Mouse (Mus musculus) lung, embryonic 16.5 days (tissue): Measurements from ENCODE around the gene Myod1. TPM values are rescaled to one million over a fixed set of nuclear protein-coding genes. Genes with fewer than 3 reads are reported as not detected.

ENCODE experiments used
- ATAC-seq: fragments of 200-750 bp; cut with Nextera tagmentation; 2 replicates; pipeline ENCODE4 v1.8.0; 2017; ENCODE audit warnings: low read depth, mild to moderate bottlenecking, moderate library complexity
- H3K27ac ChIP-seq: fragments of 300-500 bp; sonication (generic); 2 replicates; pipeline ENCODE4 v1.5.1; 2014; ENCODE audit warnings: mild to moderate bottlenecking, control low read depth, low read length
- H3K27me3 ChIP-seq: fragments of 300-500 bp; sonication (generic); 2 replicates; pipeline ENCODE4 v1.6.1; 2014; ENCODE audit warnings: low read depth, low read length, mixed read lengths; ENCODE audit not compliant: control insufficient read depth, insufficient read depth
- H3K36me3 ChIP-seq: fragments of 300-500 bp; sonication (generic); 2 replicates; pipeline ENCODE4 v1.6.1; 2014; ENCODE audit warnings: low read length; ENCODE audit not compliant: control insufficient read depth, insufficient read depth
- H3K4me1 ChIP-seq: fragments of 300-500 bp; sonication (generic); replicated peaks from 2 replicates; pipeline ENCODE4 v1.6.1; 2014; ENCODE audit warnings: low read length, mixed read lengths; ENCODE audit not compliant: control insufficient read depth, insufficient read depth
- H3K4me2 ChIP-seq: fragments of 300-500 bp; sonication (generic); 2 replicates; pipeline ENCODE4 v1.6.1; 2014; ENCODE audit warnings: low read depth, low read length, control low read depth
- H3K4me3 ChIP-seq: fragments of 300-500 bp; sonication (generic); 2 replicates; pipeline ENCODE4 v1.5.1; 2014; ENCODE audit warnings: mild to moderate bottlenecking, low read length, control low read depth
- H3K9ac ChIP-seq: fragments of 300-500 bp; sonication (generic); 2 replicates; pipeline ENCODE4 v1.6.1; 2014; ENCODE audit warnings: low read length, control low read depth
- H3K9me3 ChIP-seq: fragments of 300-500 bp; sonication (generic); 2 replicates; pipeline ENCODE4 v1.6.1; 2016; ENCODE audit warnings: low read length; ENCODE audit not compliant: control insufficient read depth
- WGBS: fragments of 180-500 bp; shearing (Covaris S2); extraction: QIAGEN DNeasy Blood & Tissue Kit; methylation state at CpG from one replicate; pipeline ENCODE4 v1.1.7; 2014; 5-methylcytosine and 5-hydroxymethylcytosine counted together
- polyA plus RNA-seq: library from polyadenylated mRNA; unstranded; fragments of >200 nt; fragmentation: Nextera tagmentation; extraction: Ambion mirVana; gene quantifications from 2 replicates; pipeline ENCODE4 v1.2.1, GENCODE M21; 2015

The Myod1 gene
- polyA plus RNA-seq, result 0.65 and 1.1 TPM in 2 replicates

GRCm38 (mm10) chr7:46376172-46377007 is at the start of gene Myod1:
TSS of gene Myod1 (plus strand) at chr7:46376474.
- H3K27ac ChIP-seq, result no peak within 1 kb of the TSS
- no peaks in the 10 kb centered on the region for H3K4me1 ChIP-seq
- H3K9ac ChIP-seq, result no peak within 1 kb of the TSS
- H3K36me3 ChIP-seq, result no peaks in the 10 kb centered on the region
- ATAC-seq, result no peak
- no peak within 1 kb of the TSS for H3K4me3 ChIP-seq
- H3K27me3 ChIP-seq, result peaks cover 58% of the 10 kb centered on the region
- H3K4me2 ChIP-seq, result no peak within 1 kb of the TSS
- no peaks in the 10 kb centered on the region for H3K9me3 ChIP-seq
- WGBS, result 5% methylated on average over 44 of the region's 44 CpGs

- no peak overlapping the region for H3K27ac ChIP-seq
- 46% methylated on average over 4 of the region's 4 CpGs for WGBS
- H3K27me3 ChIP-seq, result no peaks in the 10 kb centered on the region
- H3K4me2 ChIP-seq, result no peak overlapping the region
- H3K4me1 ChIP-seq, result no peaks in the 10 kb centered on the region
- no peak for ATAC-seq
- H3K9ac ChIP-seq, result no peak overlapping the region
- H3K4me3 ChIP-seq, result no peak overlapping the region
- H3K9me3 ChIP-seq, result no peaks in the 10 kb centered on the region
- no peaks in the 10 kb centered on the region for H3K36me3 ChIP-seq
These were observed 48.4 kb upstream of the Myod1 start for GRCm38 (mm10) chr7:46327896-46328295.

- H3K27me3 ChIP-seq, result no peaks in the 10 kb centered on the region
- no peak for ATAC-seq
- H3K4me3 ChIP-seq, result no peak overlapping the region
- H3K4me2 ChIP-seq, result no peak overlapping the region
- H3K4me1 ChIP-seq, result no peaks in the 10 kb centered on the region
- WGBS, result 84% methylated on average over 9 of the region's 9 CpGs
- no peaks in the 10 kb centered on the region for H3K36me3 ChIP-seq
- no peak overlapping the region for H3K27ac ChIP-seq
- H3K9ac ChIP-seq, result no peak overlapping the region
- no peaks in the 10 kb centered on the region for H3K9me3 ChIP-seq
These were observed 38.9 kb upstream of the Myod1 start for GRCm38 (mm10) chr7:46337397-46337796.

GRCm38 (mm10) chr7:46339818-46340217 is 36.5 kb upstream of the Myod1 start:
- WGBS, result 31% methylated on average over 3 of the region's 3 CpGs
- Histone ChIP-seq H3K4me2 (no peak overlapping the region), H3K36me3 (no peaks in the 10 kb centered on the region), H3K27me3 (no peaks in the 10 kb centered on the region), H3K9me3 (no peaks in the 10 kb centered on the region), H3K4me3 (no peak overlapping the region), H3K4me1 (no peaks in the 10 kb centered on the region), H3K27ac (no peak overlapping the region), H3K9ac (no peak overlapping the region)
- no peak for ATAC-seq

DNA sequence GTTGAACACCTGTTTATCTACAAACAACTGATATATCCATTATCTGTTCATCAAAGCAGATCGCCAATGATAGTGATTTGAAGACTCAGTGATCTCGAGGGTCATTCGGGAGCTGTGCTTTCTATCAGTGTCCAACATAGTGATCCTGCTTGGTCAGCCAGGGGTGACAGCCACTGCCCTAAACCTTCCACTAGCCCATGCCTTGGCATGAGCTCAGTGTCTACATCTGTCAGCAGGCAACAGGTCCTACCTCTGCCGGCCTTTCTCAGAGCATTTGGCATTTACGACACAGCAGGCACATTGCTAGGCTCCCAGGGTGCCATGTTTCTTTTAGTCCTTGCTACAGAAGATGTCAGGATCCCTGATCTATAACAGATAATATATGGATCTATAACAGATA is 36.0 kb upstream of the Myod1 start:
- Histone ChIP-seq H3K9me3 (no peaks in the 10 kb centered on the region), H3K27me3 (no peaks in the 10 kb centered on the region), H3K4me3 (no peak overlapping the region), H3K4me1 (no peaks in the 10 kb centered on the region), H3K4me2 (no peak overlapping the region), H3K27ac (no peak overlapping the region), H3K9ac (no peak overlapping the region), H3K36me3 (no peaks in the 10 kb centered on the region)
- no peak for ATAC-seq
- 71% methylated on average over 5 of the region's 5 CpGs for WGBS

DNA sequence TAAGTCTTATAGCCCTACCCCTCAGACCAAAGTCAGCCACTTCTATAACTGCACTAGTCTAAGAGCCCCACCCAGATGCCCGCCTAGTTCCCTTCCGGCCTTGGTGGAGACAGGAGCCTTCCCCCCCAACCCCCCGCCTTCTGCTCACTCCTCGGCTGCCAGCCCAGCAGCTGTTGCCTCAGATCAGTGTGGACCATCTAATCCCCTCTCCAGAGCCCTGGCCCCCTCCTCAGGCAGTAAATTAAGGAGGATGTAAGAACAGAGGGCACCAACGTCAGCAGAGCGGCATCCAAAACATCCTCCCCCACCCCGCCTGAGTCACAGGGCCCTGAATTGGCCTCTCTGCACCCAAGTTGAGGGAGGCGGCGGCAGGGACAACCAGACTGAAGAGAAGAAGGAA is 34.8 kb upstream of the Myod1 start:
- H3K9ac ChIP-seq, result no peak overlapping the region
- no peaks in the 10 kb centered on the region for H3K9me3 ChIP-seq
- WGBS, result 82% methylated on average over 9 of the region's 9 CpGs
- H3K27ac ChIP-seq, result no peak overlapping the region
- H3K4me1 ChIP-seq, result no peaks in the 10 kb centered on the region
- ATAC-seq, result no peak
- H3K4me2 ChIP-seq, result no peak overlapping the region
- H3K4me3 ChIP-seq, result no peak overlapping the region
- no peaks in the 10 kb centered on the region for H3K27me3 ChIP-seq
- H3K36me3 ChIP-seq, result no peaks in the 10 kb centered on the region

DNA sequence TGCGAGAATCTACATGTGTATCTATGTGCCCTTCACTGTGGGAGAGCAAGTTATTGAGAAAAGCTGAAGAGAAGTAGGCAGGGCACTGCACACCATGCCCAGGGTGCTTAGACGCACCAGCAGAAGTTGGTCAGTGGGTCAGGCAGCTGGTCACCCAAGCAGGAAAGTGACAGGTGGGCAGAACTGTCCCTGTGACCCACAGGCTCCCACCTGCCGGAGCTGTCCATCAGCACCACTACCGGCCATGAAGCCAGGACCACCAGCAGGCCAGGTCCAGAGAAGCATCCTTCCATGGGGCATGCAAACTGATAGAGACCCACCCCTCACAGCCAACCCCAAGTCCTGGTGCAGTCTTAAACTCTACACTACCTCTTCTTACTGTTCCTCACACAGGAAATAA is 28.6 kb upstream of the Myod1 start:
- no peak overlapping the region for H3K27ac ChIP-seq
- peaks cover 28% of the 10 kb centered on the region for H3K27me3 ChIP-seq
- no peak overlapping the region for H3K4me3 ChIP-seq
- no peak overlapping the region for H3K9ac ChIP-seq
- H3K36me3 ChIP-seq, result no peaks in the 10 kb centered on the region
- no peaks in the 10 kb centered on the region for H3K9me3 ChIP-seq
- no peak overlapping the region for H3K4me2 ChIP-seq
- H3K4me1 ChIP-seq, result no peaks in the 10 kb centered on the region
- no peak for ATAC-seq
- WGBS, result 51% methylated on average over 4 of the region's 4 CpGs

- H3K4me3 ChIP-seq, result no peak overlapping the region
- no peaks in the 10 kb centered on the region for H3K36me3 ChIP-seq
- 2% methylated on average over 32 of the region's 36 CpGs for WGBS
- H3K9ac ChIP-seq, result no peak overlapping the region
- no peaks in the 10 kb centered on the region for H3K9me3 ChIP-seq
- peaks cover 28% of the 10 kb centered on the region for H3K27me3 ChIP-seq
- no peaks in the 10 kb centered on the region for H3K4me1 ChIP-seq
- no peak overlapping the region for H3K27ac ChIP-seq
- no peak overlapping the region for H3K4me2 ChIP-seq
- ATAC-seq, result 0 out of 2 replicates have a peak, but pooled peaks have one; percentile 15
These were observed 27.5 kb upstream of the Myod1 start for GRCm38 (mm10) chr7:46348813-46349212.

GRCm38 (mm10) chr7:46350119-46350702 is 26.1 kb upstream of the Myod1 start:
- WGBS, result 37% methylated on average over 9 of the region's 9 CpGs
- Histone ChIP-seq H3K36me3 (no peaks in the 10 kb centered on the region), H3K9me3 (no peaks in the 10 kb centered on the region), H3K27ac (no peak overlapping the region), H3K4me2 (no peak overlapping the region), H3K27me3 (peaks cover 28% of the 10 kb centered on the region), H3K9ac (no peak overlapping the region), H3K4me1 (no peaks in the 10 kb centered on the region), H3K4me3 (no peak overlapping the region)
- ATAC-seq, result no peak
